Mouse (Mus musculus) right cerebral cortex, adult 18-20 months (tissue): ENCODE measurements around the gene Guca2a.
"Not testable (repeated sequence)": the region's sequence is repeated elsewhere in the genome, so short reads cannot be mapped to it uniquely, and the experiment has no call there.

ENCODE experiments used
- DNase-seq: peaks from one replicate; pipeline ENCODE4 v3.0.0; 2022; ENCODE audit warnings: mixed read lengths

Guca2a gene

GRCm38 (mm10) chr4:119637176-119637845 lies at the start of gene Guca2a:
TSS of gene Guca2a (plus strand) at chr4:119637704.
- no peak for DNase-seq

DNA sequence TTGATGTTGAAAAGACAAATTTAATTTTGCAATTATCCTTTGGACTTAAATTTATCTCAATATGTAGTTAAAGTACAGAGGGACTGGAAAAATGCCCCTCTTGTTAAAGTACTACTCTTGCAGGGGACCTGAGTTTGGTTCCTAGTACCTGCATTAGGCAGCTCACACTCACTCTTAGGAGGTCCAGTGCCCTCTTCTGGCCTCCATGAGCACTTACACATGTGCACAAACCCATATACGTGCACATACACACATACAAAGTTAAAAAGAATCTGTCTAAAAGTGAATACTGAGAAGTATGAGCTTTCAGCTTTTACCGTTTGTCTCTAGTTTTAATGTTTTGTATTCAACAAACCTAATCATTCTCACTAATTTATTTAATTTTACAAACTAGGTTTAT lies 49.5 kb upstream of the Guca2a start:
- DNase-seq, result no peak

- DNase-seq, result no peak
Measured at GRCm38 (mm10) chr4:119589423-119589822, 48.1 kb upstream of the Guca2a start.

- no peak for DNase-seq
Measured at GRCm38 (mm10) chr4:119590027-119590426, 47.5 kb upstream of the Guca2a start.

GRCm38 (mm10) chr4:119592479-119592878 lies 45.0 kb upstream of the Guca2a start:
- DNase-seq, result no peak

- no peak for DNase-seq
Measured at GRCm38 (mm10) chr4:119594331-119594730, 43.2 kb upstream of the Guca2a start.

DNA sequence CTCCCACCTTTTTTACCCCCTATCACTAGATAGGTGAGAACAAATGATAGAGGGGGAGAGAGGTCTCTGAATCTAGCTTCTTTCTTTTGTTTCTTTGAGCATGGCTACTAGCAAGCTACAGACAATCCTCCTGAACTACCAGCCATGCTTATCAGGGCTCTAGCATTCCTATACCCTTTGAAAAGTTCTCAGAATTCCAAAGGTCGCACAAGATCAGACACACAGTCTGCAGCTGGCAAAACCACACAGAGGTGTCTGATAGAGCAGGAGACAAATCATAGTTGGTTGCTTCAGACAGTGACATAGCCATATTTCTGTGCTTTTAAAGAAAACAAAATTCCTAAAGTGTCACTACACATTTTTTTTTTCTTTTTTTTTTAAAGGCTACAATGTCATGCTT lies 37.9 kb upstream of the Guca2a start:
- DNase-seq, result no peak

DNA sequence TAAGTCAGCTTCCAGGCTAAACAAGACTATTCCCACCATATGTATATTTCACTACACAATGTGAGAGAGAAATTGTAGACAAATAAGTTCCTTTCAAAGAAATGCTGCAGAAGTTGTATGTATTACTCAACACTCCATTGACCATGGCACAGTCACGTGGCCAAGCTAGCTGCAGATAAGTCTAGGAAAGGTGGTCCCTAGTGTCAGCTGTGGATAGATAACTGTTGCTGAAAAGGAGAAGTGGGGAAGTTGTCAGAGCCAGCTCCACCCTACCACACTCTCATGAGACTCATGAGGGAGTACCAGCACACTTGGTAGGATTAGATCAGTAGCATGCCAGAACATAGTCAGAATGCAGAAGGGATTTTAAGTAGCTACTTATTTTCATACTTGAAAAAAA lies 28.0 kb upstream of the Guca2a start:
- DNase-seq, result no peak

GRCm38 (mm10) chr4:119614078-119614477 lies 23.4 kb upstream of the Guca2a start:
- DNase-seq, result no peak

DNA sequence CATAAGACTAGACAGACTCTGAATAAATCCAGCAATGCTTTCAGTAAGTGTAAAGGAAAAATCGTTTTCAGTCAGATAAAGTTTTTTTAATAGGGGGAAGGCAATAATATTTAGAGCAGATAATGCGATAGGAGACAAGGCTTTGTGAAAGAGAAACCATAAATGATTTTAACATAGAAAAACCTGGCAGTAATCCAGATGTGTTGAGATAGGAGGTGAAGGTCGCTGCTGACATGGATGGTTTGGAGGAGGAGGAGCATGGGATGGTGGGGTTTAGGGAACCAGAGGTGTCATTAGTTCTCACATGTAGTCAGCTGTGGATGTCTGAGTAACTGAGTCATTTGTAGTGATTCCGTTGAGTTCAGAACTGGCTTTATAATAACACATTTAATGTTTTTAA lies 22.8 kb upstream of the Guca2a start:
- no peak for DNase-seq

GRCm38 (mm10) chr4:119626081-119626645 lies 11.3 kb upstream of the Guca2a start:
- no peak for DNase-seq

GRCm38 (mm10) chr4:119626876-119627275 lies 10.6 kb upstream of the Guca2a start:
- DNase-seq, result no peak

DNA sequence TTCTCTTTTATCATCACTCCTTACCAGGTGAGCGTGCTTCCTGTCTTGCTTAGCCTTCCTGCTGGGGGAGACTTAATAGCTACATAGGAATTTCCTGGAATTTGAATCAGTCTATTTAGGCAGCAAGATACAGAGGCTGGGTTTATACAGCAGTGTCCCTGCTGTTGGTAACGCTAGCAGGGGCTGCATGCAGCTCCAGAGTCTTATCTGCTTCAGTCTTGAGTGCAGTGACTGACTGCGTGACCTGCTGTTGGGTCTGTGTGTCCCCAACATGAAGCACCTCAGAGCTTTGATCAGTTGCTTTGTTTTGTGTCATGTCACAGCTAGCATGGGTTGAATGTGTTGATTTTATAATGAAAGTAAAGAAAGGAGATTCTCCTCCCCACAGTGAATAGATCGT lies 10.2 kb upstream of the Guca2a start:
- DNase-seq, result no peak

DNA sequence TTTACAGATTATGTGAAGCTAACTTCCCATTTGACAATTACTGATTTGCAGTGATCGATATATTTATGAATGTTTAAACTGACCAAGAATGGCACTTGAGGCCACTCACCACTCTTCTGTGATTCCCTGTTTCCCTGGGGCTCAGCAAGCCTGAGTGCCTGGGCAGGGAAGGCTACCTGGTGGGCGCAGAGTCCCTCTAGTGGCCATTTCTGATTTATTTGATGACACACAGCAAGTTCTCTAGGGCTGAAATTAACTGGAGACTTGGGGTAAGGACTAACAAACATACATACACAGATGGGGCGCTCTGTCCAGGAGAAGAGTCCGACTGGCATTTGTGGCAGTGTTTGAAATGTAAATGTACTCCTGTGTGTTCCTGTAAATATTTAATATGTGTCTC lies 9.1 kb upstream of the Guca2a start:
- not testable (repeated sequence) for DNase-seq

DNA sequence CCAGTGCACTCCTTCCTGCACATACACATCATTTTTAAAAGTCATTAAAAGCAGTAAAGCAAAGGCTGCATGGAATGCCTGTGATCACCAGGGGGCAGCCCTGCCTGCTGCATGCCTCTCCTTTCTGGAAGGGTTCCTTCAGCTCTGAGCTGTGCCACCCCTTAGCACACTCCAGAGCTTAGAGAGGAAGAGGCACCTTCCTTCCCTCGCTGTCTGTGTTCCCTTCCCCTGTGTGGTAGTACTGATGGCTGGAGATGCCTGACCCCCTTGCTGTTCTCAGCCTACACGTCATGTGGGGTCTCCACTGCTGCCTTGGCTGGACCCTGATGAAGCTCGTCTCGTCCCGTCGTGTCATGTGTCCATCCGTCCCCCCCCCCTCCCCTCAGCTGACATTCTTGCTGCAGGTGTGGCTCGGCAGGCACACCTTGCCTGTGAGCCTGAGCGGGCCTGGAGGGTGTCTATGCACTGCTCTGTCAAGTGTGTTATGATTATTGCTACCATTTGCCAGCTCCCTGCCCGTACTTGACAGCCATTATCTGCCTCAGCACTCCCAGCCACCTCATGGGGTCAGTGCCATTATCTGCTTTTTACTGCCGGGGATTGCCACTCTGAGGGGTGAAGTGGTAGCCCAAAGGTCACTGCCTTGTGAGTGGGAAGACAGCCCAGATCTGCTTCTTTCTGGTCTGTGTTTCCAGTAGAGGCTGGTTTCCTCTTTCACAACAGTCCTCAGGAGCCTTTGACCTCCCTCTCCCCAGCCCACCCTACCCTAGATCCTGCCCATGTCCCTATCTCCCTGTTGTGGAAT lies 6.2 kb upstream of the Guca2a start:
- peak; percentile 53 for DNase-seq

DNA sequence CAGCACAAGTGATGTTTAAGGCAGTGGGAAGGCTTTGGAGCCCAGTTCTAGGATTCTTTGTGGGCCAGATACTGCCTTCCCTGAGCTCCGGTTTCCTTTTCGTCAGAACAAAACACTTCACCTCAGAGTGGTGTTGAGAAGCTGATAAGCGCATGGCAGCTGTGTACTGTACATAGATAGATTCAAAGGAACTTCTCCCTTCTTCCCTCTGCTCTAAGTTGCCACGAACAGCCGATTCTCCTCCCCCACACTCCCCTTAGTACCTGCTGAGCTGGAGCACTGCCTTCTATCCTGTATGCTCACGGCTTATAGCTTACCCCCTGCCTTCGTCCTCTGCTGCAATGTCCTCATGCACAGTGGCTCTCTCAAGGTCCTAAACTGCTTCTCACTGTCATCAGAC lies 4.8 kb upstream of the Guca2a start:
- DNase-seq, result no peak

- DNase-seq, result no peak
Measured at GRCm38 (mm10) chr4:119633342-119633741, 4.2 kb upstream of the Guca2a start.

DNA sequence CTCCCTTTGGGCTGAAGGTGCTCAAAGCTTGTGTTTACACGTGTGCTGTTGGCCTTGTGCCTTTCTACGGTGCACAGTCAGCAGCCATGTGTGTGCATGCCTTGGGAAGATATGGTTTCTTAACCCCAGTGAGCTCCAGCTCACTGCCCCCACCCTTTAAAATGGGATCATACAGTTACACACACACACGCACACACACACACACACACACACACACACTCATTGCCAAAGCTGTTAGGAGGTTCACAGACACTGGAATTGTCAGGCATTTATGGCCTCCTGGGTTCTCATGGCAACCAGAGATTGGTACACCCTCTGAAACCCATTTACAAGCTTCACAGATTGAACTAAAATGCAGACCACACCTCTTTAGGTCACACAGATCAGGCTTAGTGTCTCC lies 3.6 kb upstream of the Guca2a start:
- no peak for DNase-seq

- no peak for DNase-seq
Measured at GRCm38 (mm10) chr4:119634908-119635660, 2.4 kb upstream of the Guca2a start.

DNA sequence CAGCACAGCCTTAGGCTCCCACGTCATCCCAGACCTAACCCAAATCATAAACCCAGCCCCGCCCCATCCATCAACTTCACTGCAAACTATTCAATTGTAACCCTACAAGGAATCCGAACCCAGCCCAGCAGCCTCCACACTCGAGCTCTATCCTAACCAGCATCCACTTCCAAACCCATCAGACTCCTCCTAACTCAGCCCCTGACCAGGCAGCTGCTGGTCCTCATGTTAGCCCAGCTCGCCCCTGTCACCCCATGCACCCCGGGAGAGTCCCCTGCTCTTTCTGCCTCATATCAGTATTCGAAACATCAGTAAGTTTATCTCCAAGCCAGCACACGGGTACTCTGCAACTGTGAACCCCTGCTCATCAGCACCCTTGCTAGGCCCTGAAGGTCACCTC lies 1.8 kb upstream of the Guca2a start:
- no peak for DNase-seq

DNA sequence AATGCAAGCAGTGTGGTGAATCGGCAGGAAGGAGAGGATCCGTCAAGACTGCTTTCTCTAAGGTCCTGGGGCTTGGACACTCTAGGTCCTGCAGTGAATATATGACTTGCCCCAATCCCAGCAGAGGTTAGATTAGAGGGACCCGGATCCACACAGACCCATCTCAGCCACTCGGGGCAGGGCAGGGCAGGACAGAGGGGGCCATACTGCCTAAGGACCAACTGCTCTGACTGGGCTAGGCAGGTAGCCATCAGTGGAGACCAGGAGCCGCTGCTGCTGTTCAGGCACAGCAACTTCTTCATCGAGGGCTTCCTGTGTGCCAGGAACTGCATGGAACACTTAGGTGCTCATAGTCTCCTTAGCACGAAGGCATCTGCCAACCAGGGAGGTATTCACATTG lies 773 bp upstream of the Guca2a start:
- DNase-seq, result no peak

DNA sequence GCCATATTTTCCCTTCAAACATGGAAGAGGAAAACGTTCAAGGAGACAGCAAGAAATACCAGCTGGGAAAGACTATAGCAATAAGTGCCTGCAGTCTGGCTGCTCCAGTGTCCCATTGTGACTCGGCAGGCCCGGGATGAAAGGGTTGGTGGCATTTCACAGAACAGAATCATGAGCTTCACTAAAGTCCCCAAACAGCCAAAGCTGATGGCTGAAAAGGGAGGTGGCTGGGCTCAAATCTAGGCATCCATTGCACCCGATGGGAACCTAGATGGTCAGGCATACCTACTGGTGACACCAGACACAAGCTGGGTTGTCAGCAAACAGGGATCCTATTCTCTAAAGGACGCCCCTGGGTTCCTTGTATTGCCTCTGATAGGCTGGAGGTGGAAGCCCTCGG lies 442 bp downstream of the Guca2a start:
- DNase-seq, result no peak

- DNase-seq, result no peak
Measured at GRCm38 (mm10) chr4:119638656-119639055, 1.2 kb downstream of the Guca2a start.
